In genomic region chr12:99319171-99319570, GRCm38 (mm10) we compare ENCODE assay signal across 21 mouse cellular contexts.
DNase-seq lines count a peak whose midpoint lies in the region; ATAC-seq and TF ChIP-seq lines count a peak whose summit lies in the region.
"Had no signal": no experiment of that assay in that cellular context is flagged by ENCODE, and none has a peak within 500 bp of the region (broad histone marks: within the 10 kb centered on the region; RNA-seq: fewer than 3 reads in every experiment).

No protein-coding gene starts in this region.

- ATAC-seq in kidney, embryonic 14.5 days (ENCODE audit: low FRiP score, low TSS enrichment) = no peak
- ATAC-seq: CD4-positive, CD25-positive, alpha-beta regulatory T cell, adult 4 months; forebrain, embryonic 14.5 days had no signal

- H3K9ac ChIP-seq in kidney, embryonic 14.5 days (ENCODE audit: low read depth, low read length) = no peak overlapping the region
- H3K9ac ChIP-seq: hindbrain, embryonic 15.5 days had no signal

- no peaks in the 10 kb centered on the region for H3K36me3 ChIP-seq in kidney, adult 2 months (ENCODE audit: control insufficient read depth, insufficient read depth, low read length)
- H3K36me3 ChIP-seq in kidney, embryonic 14.5 days (ENCODE audit: control insufficient read depth, insufficient read depth, low read length) = no peaks in the 10 kb centered on the region
- H3K36me3 ChIP-seq: hindbrain, embryonic 15.5 days had no signal

- H3K27me3 ChIP-seq in kidney, adult 2 months (replicated peaks; ENCODE audit: control insufficient read depth, insufficient read depth, low read length) = no peaks in the 10 kb centered on the region
- no peaks in the 10 kb centered on the region for H3K27me3 ChIP-seq in kidney, embryonic 14.5 days (ENCODE audit: control insufficient read depth, insufficient read depth, low read length)
- H3K27me3 ChIP-seq: hindbrain, embryonic 15.5 days had no signal

- TF ChIP-seq CTCF in gastrocnemius, adult 2 months (IDR thresholded peaks at IDR 0.05) = no peak
- no peak for TF ChIP-seq CTCF in kidney, adult 2 months (conservative IDR thresholded peaks at IDR 0.05; ENCODE audit: insufficient read depth, insufficient read length, low read depth, low read length)

- peaks cover 14% of the 10 kb centered on the region for H3K4me1 ChIP-seq in kidney, adult 2 months (ENCODE audit: control insufficient read depth, insufficient read depth, low read length)
- peaks cover 13% of the 10 kb centered on the region for H3K4me1 ChIP-seq in kidney, embryonic 14.5 days (ENCODE audit: control insufficient read depth, insufficient read depth, low read length)

- no peak for DNase-seq in gastrocnemius, adult 2 months
- no peak for DNase-seq in gastrocnemius, postnatal 25 days
- peak; percentile 56 for DNase-seq in kidney, adult 2 months
- DNase-seq in Muller cell, postnatal 12 days (ENCODE audit: inconsistent ontology term) = peak; percentile 41
- peak; percentile 48 for DNase-seq in kidney, postnatal 14 days
- no peak for DNase-seq in embryo, embryonic 10.5 days (ENCODE audit: low spot score)
- no peak for DNase-seq in adrenal gland, adult 8-10 months
- DNase-seq: adrenal gland, postnatal 14 days; B cell, adult 2 months; cerebellum, adult 11-12 months; cerebellum, adult 9-10 months; cerebellum, postnatal 36 days; heart, adult 18-20 months had no signal

- H3K4me3 ChIP-seq in gastrocnemius, adult 2 months = no peak overlapping the region
- no peak overlapping the region for H3K4me3 ChIP-seq in kidney, adult 2 months (ENCODE audit: insufficient read depth, low read depth, low read length)
- no peak overlapping the region for H3K4me3 ChIP-seq in kidney, embryonic 14.5 days (ENCODE audit: low read length)
- H3K4me3 ChIP-seq: embryonic facial prominence, embryonic 10.5 days; forebrain, embryonic 10.5 days; hindbrain, embryonic 15.5 days had no signal

- peak overlapping the region; percentile 74 for H3K27ac ChIP-seq in gastrocnemius, adult 2 months
- no peak overlapping the region for H3K27ac ChIP-seq in kidney, adult 2 months (ENCODE audit: insufficient read depth, low read depth, low read length)
- H3K27ac ChIP-seq in kidney, embryonic 14.5 days (ENCODE audit: low read depth, low read length) = no peak overlapping the region
- H3K27ac ChIP-seq: embryonic facial prominence, embryonic 10.5 days; forebrain, embryonic 10.5 days; hindbrain, embryonic 15.5 days had no signal

- intact Hi-C loops in gastrocnemius, adult 2 months (cut with DNase I) = no loop called here

- no peak for TF ChIP-seq POLR2A in kidney, adult 2 months (IDR thresholded peaks at IDR 0.05; ENCODE audit: low read depth, low read length)

- 32% methylated on average over 5 of the region's 5 CpGs for WGBS in kidney, adult 2 months
- WGBS in kidney, embryonic 14.5 days = 51% methylated on average over 5 of the region's 5 CpGs

- no peak overlapping the region for H3K4me2 ChIP-seq in kidney, embryonic 14.5 days (replicated peaks; ENCODE audit: low read depth, low read length)
- H3K4me2 ChIP-seq: heart, embryonic 11.5 days; hindbrain, embryonic 15.5 days had no signal

- 0 out of 2 replicates have a peak, but pooled peaks cover 4% of the 10 kb centered on the region for H3K9me3 ChIP-seq in kidney, embryonic 14.5 days (ENCODE audit: control insufficient read depth, low read length)
- H3K9me3 ChIP-seq: embryonic facial prominence, embryonic 10.5 days; G1E; hindbrain, embryonic 15.5 days had no signal

Comparison
In these comparisons a context has a peak if more than half of its experiments do, and no peak if none do; other contexts are left out.
1. DNase-seq: peak in kidney, adult 2 months (single experiment), Muller cell, postnatal 12 days (single experiment) and kidney, postnatal 14 days (single experiment); none in gastrocnemius, adult 2 months (single experiment), gastrocnemius, postnatal 25 days (single experiment), embryo, embryonic 10.5 days (single experiment) and adrenal gland, adult 8-10 months (single experiment).